Mouse (Mus musculus) frontal cortex, postnatal 14 days (tissue): ENCODE measurements around the gene Hsd3b7.
A peak's percentile ranks its signal among the peaks of the same experiment; 100 is the strongest.
"Not testable (repeated sequence)": the region's sequence is repeated elsewhere in the genome, so short reads cannot be mapped to it uniquely, and the experiment has no call there.

Experiments used
- DNase-seq, 2 experiments: peaks; one replicate each; pipeline ENCODE4 v3.0.0; 2022; ENCODE audit warnings: low spot score in 2 of 2

Gene Hsd3b7

DNA sequence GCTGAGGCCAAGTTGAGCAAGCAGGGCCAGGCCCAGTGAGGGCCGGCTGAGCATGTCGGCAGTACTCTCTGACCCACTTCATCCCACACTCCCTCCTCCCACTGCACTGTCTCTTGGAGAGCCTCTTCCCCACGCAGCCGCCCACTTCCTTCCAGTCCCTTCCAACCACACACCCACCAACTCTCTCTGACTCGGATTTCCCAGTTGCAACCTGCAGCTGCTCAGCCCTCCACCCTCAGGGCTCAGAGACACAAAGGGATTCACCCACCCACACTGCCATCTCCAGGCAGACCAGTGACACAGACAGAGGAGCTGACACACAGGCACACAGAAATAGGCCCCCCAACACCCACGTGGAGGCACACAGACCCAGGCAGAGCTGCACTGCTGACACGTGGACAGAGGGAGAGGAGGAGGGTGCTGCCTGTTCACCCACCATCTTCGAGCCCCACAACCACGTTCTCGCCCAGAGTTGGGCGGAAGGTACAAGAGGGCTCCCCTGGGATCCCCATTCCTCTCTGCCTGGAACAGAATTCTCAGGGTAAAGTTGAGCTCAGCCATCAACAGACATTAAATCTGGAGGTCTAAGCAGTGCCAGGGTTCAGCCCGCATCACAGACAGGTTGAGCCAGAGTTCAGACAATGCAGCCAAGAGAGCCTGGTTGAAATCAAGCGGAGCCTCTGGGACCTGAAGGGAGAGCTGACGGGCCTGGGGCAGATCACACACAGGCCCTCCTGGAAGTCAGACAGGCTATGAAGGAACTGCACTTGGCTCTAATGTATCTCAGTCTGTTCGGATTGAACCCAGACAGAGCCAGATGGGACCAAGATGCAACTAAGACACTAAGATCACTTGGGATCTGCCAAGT is 15.8 kb downstream of the Hsd3b7 start:
- DNase-seq: peak in 1 of 2 experiments; percentile 56

DNA sequence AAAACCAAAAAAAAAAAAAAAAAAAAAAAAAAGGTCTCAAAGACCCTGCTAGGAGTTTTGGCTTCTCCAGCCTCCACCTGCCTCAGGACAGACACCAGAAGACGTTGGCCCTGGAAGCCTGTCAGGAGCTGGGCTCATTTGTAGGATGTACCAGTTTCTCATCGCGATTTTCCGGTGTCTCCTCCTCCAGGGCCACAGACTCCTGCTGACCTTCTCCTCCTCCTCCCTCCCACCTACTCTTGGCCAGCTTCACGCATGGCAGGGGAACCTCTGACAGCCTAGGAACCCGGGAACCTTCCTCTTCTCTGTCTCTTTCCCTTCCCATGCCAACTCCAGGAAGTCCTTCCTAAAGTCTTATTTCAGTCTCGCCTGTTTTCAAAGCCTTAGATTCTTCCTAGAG is 16.6 kb downstream of the Hsd3b7 start:
- no peak for DNase-seq

DNA sequence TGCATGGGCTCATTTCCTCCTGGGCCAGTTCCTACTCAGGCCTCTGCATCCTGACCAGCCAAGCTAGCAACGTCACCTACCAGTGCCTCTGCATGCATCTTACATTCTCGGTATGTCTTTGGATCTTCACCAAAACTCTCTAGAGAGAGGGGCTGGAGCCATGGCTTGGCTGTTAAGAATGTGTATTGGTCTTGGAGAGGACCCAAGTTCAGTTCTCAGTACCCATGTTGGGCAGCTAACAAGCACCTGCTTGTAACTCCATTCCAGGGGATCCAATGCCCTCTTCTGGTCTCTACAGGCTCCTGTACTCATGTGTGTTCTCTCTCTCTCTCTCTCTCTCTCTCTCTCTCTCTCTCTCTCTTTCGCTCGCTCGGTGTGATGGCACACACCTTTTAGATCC is 17.4 kb downstream of the Hsd3b7 start:
- DNase-seq: no peak

DNA sequence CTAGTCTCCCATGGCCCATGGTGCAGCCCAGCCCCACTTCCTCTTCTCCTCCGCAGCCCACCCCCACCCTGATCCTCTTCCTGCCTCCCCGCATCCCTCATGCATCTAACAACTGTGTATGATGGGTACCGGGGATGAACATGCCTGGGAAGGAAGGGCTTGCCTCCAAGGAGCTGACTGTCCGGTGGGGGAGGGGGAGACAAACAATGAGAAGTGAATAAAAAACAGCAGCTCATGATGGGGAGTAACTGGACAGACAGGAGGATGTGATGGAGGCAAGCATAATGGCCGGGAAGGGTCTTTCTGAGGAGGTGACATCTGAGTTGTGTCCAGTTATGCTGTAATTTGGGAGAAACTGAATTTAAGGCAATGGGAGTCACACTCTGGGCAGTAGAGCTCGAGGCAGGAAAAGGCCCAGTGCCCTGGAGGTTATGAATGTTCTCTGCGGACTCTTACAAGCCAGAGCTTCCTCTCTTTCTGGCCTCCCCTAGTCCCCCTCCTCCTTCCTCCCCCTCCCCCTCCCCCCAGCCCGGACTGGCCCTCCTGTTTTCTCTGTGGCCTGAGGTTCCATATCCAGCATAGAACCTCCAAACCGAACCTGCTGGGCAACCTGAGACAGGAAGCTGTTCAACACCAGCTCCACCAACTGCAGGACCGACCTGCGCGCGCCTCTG is 20.6 kb downstream of the Hsd3b7 start:
- no peak for DNase-seq

DNA sequence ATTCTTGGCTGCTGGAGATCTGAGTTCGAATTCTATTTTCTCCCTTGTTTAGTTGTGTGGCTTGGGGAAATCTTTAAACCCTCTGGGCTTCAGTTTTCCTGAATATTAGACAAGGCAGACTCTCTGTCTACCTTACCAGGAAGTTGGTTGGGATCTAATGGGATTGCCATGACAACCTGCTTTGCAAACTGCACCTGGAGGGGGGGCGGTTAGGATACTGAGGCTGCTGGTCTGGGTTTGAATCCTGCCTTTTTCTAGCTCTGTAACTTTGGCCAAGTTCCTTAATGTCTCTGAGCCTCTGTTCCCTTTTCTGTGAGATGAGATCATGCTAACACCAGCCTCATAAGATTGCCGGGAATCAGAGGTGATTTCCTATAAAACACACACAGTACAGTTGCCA is 22.1 kb downstream of the Hsd3b7 start:
- DNase-seq: no peak

DNA sequence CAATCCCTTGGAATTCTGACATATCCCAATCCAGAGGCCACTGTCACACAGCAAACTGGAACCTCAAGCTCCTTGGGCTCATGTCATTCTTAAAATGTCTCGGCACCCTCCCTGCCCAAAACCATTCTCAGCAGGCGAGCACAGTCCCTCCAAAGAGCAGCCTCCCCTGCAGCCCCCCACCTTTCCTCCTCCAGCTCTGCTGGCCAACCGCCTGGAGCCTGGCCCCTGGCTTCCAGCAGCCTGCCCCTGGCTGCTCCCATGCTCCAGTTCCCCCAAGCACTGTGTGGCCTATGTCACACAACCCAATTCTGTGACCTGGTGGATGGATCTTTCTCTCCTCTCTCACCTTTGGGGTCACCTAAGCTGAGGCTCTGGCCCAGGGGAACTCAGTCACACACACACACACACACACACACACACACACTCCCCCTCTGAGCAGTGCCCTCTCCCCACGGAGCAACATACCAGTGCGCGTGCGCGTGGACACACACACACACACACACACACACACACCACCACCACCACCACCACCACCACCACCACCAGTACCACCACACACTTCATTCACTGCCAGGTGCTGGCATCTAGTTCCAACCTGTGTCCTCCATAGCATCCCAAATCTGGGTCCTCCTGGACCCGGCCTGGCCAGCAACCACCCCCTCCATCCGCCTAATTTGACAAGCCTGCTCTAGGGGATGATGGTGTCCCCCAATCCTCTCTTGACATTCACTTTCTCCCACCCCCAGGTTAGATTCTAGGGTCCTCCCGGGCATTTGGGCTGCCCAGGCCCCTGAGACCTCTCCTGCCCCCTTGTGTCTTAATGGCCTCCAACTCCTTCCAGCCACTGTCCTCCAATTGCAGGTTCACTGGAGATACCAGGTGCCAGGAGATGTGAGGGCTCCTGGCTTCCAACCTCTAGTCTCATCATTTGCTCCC is 23.1 kb downstream of the Hsd3b7 start:
- no peak for DNase-seq

DNA sequence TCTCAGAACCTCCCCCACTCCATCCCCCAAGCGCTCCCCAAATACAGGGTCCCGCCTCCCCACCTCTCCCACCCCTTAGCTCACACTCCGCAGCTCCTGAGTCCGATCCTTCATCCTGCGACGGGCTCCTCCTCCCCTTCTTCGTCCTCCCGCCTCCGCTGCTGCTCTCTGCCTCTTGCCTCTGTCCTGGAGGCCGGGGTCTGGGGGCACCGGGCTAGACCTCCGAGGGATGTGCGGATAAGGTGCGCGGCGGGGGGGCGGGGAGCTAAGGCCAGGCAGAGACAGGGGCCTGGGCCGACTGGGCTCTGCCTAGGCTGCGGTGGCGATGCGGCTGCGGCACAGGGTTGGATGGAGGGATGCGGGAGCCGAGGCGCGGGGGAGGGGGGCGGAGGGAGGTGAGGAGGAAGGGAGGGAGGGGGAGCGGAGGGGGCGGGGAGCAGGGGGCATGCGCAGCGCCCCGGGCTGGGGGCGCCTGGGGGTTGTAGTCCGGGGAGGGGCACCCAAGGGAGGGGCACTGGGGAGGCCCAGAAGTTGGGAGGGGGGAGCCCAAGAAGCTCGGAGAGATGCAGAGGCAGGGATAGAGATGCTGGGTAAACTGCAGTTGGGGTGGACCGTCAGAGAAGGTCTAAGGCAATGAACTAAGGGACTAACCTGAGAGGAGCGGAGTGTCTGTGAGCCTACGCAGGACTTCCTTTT is 23.9 kb downstream of the Hsd3b7 start, which contains the start of the genes Stx4a and Stx1b:
TSS of gene Stx4a (plus strand) at position 119 of the 696 bp plus-strand sequence.
TSS of gene Stx1b (minus strand) at position 374 of the 696 bp plus-strand sequence.
- no peak for DNase-seq

DNA sequence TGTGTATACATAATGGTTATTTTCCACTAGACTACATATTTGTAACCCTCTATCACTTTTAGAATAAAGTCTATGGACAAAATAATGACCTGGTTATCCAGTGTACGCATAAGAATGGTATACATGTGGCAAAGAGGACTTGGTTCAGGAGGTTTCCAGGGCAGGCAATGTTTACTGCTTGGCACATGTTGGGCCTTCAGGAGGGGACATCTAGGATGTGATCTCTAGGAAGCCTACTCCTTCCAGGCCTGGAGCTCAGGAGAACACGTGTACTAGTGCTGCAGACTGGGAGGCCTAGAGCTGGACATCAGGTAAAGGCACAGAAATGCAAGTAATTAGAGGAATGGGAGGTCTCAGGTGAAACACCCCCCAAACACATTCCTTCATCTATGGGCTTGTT is 35.1 kb downstream of the Hsd3b7 start:
- DNase-seq: no peak

DNA sequence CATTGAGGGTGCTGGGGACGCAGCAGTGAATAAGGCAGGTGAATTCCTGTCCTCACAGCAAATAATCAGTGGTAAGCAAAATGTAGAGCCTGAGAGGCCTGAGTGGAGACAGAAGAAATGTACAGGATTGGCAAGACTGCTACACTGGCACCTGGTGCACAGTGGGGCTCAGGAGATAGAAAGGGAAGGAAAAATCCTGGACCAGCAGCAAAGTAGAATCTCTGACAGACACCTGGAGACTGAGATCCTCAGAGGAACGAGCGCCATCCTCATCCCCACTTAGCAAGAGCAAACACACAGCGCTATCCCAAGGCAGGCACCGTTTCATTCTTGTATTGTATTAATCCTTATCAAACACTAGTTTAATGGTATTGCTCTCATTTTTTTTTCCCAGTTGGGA is 37.1 kb downstream of the Hsd3b7 start:
- DNase-seq: no peak

DNA sequence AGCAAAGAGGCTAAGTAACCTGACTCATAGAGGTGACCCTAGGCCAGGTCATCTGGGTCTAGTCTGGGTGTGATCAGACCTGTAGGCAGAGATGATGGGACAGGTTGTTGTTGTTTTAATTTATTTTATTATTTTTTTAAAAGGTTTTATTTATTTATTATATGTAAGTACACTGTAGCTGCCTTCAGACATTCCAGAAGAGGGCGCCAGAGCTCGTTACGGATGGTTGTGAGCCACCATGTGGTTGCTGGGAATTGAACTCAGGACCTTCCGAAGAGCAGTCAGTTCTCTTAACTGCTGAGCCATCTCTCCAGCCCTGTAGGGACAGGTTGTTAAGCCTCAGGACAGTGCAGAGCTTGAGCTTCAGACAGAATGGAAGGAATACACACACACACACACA is 37.5 kb downstream of the Hsd3b7 start:
- DNase-seq: not testable (repeated sequence)

DNA sequence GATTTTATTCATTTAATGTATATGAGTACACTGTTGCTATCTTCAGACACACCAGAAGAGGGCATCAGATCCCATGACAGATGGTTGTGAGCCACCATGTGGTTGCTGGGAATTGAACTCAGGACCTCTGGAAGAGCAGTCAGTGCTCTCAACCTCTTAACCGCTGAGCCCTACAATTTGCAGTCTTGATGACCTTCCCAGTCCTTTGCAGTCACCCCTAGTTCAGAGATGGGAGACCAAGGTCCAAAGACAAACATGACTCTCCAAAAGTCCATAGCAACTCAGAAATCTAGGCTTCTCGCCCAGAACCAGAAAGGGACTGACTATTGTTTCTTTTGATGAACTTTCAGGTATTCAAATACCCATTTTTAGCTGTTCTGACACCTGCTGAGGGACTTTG is 39.6 kb downstream of the Hsd3b7 start:
- not testable (repeated sequence) for DNase-seq

DNA sequence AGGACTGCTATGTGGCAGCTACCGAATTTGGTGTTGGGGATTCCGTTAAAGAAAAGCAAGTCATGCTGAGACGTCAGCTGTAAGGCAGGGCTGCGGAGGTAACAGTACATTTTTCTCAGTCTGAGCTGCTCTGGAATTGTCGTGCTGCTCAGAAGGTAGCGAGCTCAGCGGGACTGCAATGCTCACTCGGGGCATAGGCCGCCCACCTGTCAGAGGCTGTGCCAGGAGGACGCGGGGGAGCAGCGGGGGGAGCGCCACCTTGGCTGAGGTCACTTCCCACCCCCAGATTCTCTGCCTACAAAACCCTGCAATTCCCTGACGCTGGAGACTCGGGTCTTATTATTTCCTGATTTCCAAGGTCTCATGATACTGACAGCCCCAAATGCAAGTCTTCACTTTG is 40.5 kb downstream of the Hsd3b7 start:
- peak in 1 of 2 experiments; percentile 63 for DNase-seq

DNA sequence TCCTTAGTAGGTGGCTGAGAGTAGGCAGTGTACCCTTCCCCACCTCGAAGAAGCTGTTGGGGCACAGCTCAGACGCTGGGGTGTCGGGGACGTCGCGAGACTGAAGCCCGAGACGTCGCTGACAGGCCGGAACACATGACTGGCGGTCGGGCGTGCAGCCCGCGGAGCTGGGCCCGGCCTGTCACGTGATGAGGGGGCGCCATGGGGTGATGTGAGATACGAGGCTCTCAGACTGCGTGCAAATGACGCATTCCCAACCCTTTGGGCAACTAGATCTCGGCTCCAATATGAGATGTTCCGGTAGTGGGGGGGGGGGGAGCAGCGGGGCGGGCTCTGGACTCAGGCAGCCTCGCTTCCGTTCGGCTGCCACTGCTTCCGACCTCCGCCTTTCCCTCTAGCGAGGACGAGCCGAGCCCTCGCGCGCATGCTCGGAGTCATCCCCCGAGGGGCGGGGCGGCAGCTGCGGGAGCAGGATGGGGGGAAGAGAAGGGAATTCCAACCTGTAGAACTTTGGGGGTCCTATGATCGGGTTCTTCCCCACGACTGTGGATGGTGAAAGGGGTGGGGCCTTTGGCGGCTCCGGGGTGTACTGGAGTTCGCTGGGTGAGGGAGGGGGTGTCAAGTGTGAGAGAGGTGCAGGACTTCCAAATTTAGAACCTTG is 41.1 kb downstream of the Hsd3b7 start:
- DNase-seq: peak; percentile 95 to 96

DNA sequence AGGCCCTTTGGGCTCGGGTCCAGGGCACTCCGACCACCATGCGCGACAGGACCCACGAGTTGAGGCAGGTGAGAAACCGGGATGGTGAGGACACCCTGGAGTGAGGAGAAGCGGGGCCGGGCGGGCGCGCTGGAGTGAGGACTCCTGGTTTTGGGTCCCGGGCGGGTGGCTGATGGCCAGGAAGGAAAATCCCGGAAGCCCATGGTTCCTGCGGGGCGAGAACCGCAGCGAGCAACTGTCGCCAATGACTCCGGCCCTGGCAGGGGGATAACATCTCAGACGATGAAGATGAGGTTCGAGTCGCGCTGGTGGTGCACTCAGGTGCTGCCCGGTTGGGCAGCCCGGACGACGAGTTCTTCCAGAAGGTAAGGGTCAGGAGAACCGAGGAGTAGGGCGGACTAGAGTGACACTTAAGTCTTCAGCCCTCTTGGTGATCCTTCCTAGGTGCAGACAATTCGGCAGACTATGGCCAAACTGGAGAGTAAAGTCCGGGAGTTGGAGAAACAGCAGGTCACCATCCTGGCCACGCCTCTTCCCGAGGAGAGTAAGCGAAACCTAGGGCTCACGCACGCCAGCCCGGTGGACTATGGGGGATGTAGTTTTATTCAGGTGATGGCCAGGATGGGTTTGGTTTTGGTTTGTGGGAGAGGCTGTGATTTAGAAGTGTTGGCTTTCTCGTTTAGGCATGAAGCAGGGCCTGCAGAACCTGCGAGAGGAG is 41.8 kb downstream of the Hsd3b7 start:
- peak; percentile 56 to 62 for DNase-seq

DNA sequence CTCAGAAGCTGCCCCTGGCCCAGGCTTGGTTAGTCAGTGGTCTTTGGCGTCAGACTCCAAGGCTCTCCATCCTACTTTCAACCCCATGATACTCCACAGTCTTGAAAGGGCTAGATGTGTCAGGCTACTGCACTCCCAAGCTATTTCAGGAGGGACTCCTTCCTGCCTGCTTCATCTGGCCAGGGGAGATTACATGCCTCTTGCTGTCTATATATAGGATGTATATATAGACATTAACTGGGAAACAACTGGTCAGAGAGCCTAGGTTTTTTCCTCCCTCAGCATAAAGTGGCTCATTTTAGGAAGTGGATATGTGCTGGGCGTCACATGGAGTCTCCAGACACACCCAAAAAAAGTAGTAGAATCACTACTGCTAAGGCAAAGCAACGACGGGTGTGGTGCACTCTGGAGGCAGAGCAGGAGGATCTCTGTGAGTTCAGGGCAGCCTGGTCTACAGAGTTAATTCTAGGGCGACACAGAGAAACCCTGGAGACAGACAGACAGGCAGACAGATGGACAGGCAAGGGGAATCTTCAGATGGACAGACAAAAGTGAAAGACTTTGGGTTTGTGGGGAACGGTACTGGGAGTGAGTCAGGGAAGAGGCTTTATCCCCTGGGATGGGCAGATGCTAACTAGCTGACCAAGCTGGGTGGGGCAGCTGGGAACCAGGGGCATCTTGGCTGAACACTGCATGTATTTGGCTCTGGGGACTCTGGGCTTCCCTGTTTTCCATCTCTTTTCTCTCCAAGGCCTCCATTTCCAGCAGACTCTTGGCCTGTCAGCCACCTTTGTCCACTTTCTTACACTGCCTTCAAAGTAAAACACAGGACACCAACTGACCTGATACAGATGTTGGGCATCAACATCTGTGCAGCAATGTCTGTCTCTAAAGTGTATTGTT is 49.8 kb downstream of the Hsd3b7 start:
- no peak for DNase-seq

DNA sequence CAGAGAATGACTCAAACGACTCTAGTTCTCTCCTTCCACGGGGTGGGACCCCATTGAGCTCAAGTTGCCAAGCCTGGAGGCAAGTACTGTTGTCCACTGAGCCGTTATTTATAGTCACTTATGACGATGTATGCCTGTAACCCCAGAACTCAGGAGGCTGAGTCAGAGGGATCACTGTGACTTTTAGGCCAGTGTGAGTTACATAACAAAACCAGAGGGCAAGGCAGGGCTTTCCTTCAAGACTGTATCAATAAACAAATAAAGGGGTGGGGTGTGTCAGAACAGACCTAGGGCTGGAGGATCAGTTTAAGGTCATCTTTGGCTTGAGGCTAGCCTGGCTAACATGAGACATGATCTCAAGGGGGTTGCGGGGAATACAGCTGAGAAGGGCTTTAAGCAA is 50.5 kb downstream of the Hsd3b7 start:
- no peak for DNase-seq
